Mouse (Mus musculus): ENCODE measurements around the gene Manbal.

GRCm38 (mm10) chr2:157419506-157419905 lies 52.1 kb downstream of the Manbal start:
- TF ChIP-seq POLR2A (IDR thresholded peaks at IDR 0.05; ENCODE audit: borderline replicate concordance, extremely low read depth, insufficient read depth, insufficient read length, poor library complexity, severe bottlenecking) (no peak), CTCF (IDR thresholded peaks at IDR 0.05; ENCODE audit: borderline replicate concordance, extremely low read depth, insufficient read depth, insufficient read length) (no peak)

All from brain, embryonic 14.5 days (tissue).